Mouse (Mus musculus): ENCODE data around the gene Gm10644. TPM values are rescaled to one million over a fixed set of nuclear protein-coding genes. Genes with fewer than 3 reads are reported as not detected.

Gm10644 gene
- 0.69 and 0.71 TPM in 2 replicates for polyA plus RNA-seq (2015; fragmentation: Nextera tagmentation; extraction: Ambion mirVana)

GRCm38 (mm10) chr8:83955106-83955957 lies at the start of gene Gm10644, which contains the start of gene Asf1b:
Gene Gm10644 (minus strand): TSS chr8:83955205.
Gene Asf1b (plus strand): TSS chr8:83955507.
- peak within 1 kb of the TSS; percentile 51 for H3K27ac ChIP-seq
- WGBS: under 1% methylated on average over 75 of the region's 75 CpGs

GRCm38 (mm10) chr8:84004533-84005201 lies 49.7 kb upstream of the Gm10644 start:
- WGBS: under 1% methylated on average over 30 of the region's 30 CpGs
- Histone ChIP-seq H3K4me3 (replicated peaks) (peak overlapping the region; percentile 59), H3K4me1 (peaks cover 38% of the 10 kb centered on the region), H3K9ac (peak overlapping the region; percentile 63), H3K9me3 (replicated peaks) (no peaks in the 10 kb centered on the region), H3K27me3 (peaks cover 6% of the 10 kb centered on the region; the same call in 1 of the 2 replicates), H3K4me2 (peak overlapping the region; percentile 93), H3K27ac (peak overlapping the region; percentile 88), H3K36me3 (peaks cover 29% of the 10 kb centered on the region)
- ATAC-seq (replicated peaks; ENCODE audit: low FRiP score): peak; percentile 79

More at GRCm38 (mm10) chr8:83955106-83955957, at the start of gene Gm10644, which contains the start of gene Asf1b:
- Histone ChIP-seq H3K4me2 (peak within 1 kb of the TSS; percentile 96), H3K4me1 (peaks cover 24% of the 10 kb centered on the region), H3K36me3 (no peaks in the 10 kb centered on the region), H3K9ac (peak within 1 kb of the TSS; percentile 68), H3K27me3 (no peaks in the 10 kb centered on the region), H3K4me3 (replicated peaks) (peak within 1 kb of the TSS; percentile 85), H3K9me3 (replicated peaks) (no peaks in the 10 kb centered on the region)
- ATAC-seq (replicated peaks; ENCODE audit: low FRiP score): peak; percentile 100

GRCm38 (mm10) chr8:84003612-84004246 lies 48.7 kb upstream of the Gm10644 start:
- Histone ChIP-seq H3K27ac (peak overlapping the region; percentile 88), H3K36me3 (peaks cover 36% of the 10 kb centered on the region), H3K27me3 (peaks cover 6% of the 10 kb centered on the region; the same call in 1 of the 2 replicates), H3K4me2 (peak overlapping the region; percentile 93), H3K4me1 (peaks cover 46% of the 10 kb centered on the region), H3K9ac (peak overlapping the region; percentile 63), H3K9me3 (replicated peaks) (no peaks in the 10 kb centered on the region), H3K4me3 (replicated peaks) (peak overlapping the region; percentile 59)
- WGBS: 67% methylated on average over 6 of the region's 6 CpGs
- ATAC-seq (replicated peaks; ENCODE audit: low FRiP score): no peak

- Histone ChIP-seq H3K4me3 (replicated peaks) (no peak overlapping the region), H3K27me3 (peaks cover 6% of the 10 kb centered on the region; the same call in 1 of the 2 replicates), H3K9ac (no peak overlapping the region), H3K4me1 (peaks cover 47% of the 10 kb centered on the region), H3K36me3 (peaks cover 36% of the 10 kb centered on the region), H3K9me3 (replicated peaks) (no peaks in the 10 kb centered on the region), H3K27ac (no peak overlapping the region), H3K4me2 (no peak overlapping the region)
- 60% methylated on average over 12 of the region's 12 CpGs for WGBS
- no peak for ATAC-seq (replicated peaks; ENCODE audit: low FRiP score)
Measured at GRCm38 (mm10) chr8:84002957-84003611, 48.1 kb upstream of the Gm10644 start.

- Histone ChIP-seq H3K4me2 (peak within 1 kb of the TSS; percentile 44), H3K9me3 (replicated peaks) (no peaks in the 10 kb centered on the region), H3K27ac (no peak within 1 kb of the TSS), H3K27me3 (peaks cover 6% of the 10 kb centered on the region; the same call in 1 of the 2 replicates), H3K9ac (no peak within 1 kb of the TSS), H3K4me1 (peaks cover 50% of the 10 kb centered on the region), H3K4me3 (replicated peaks) (peak within 1 kb of the TSS; percentile 11), H3K36me3 (peaks cover 36% of the 10 kb centered on the region)
- WGBS: 33% methylated on average over 61 of the region's 61 CpGs
- ATAC-seq (replicated peaks; ENCODE audit: low FRiP score): no peak
Measured at GRCm38 (mm10) chr8:84001281-84002000, 46.4 kb upstream of the Gm10644 start, which contains the start of gene 1700067K01Rik. Gene 1700067K01Rik (plus strand): TSS chr8:84001502.

GRCm38 (mm10) chr8:83999825-84000224 lies 44.8 kb upstream of the Gm10644 start:
- H3K27me3 ChIP-seq: peaks cover 6% of the 10 kb centered on the region; the same call in 1 of the 2 replicates
- 88% methylated on average over 2 of the region's 2 CpGs for WGBS
- peak overlapping the region; percentile 71; the same call in 1 of the 2 replicates for H3K4me3 ChIP-seq (replicated peaks)
- H3K9ac ChIP-seq: 0 out of 2 replicates have a peak overlapping the region, but pooled peaks have one; percentile 4
- no peak for ATAC-seq (replicated peaks; ENCODE audit: low FRiP score)
- peaks cover 41% of the 10 kb centered on the region for H3K36me3 ChIP-seq
- H3K4me2 ChIP-seq: peak overlapping the region; percentile 92; the same call in 1 of the 2 replicates
- peaks cover 56% of the 10 kb centered on the region for H3K4me1 ChIP-seq
- no peak overlapping the region for H3K27ac ChIP-seq
- H3K9me3 ChIP-seq (replicated peaks): no peaks in the 10 kb centered on the region

- H3K9me3 ChIP-seq (replicated peaks): no peaks in the 10 kb centered on the region
- H3K4me1 ChIP-seq: peaks cover 52% of the 10 kb centered on the region
- peak overlapping the region; percentile 92 for H3K4me2 ChIP-seq
- peaks cover 48% of the 10 kb centered on the region for H3K36me3 ChIP-seq
- 63% methylated on average over 16 of the region's 16 CpGs for WGBS
- H3K27me3 ChIP-seq: peaks cover 6% of the 10 kb centered on the region; the same call in 1 of the 2 replicates
- peak overlapping the region; percentile 71 for H3K4me3 ChIP-seq (replicated peaks)
- 0 out of 2 replicates have a peak overlapping the region, but pooled peaks have one; percentile 89 for H3K27ac ChIP-seq
- no peak for ATAC-seq (replicated peaks; ENCODE audit: low FRiP score)
- peak overlapping the region; percentile 72 for H3K9ac ChIP-seq
Measured at GRCm38 (mm10) chr8:83999057-83999705, 44.2 kb upstream of the Gm10644 start.

- ATAC-seq (replicated peaks; ENCODE audit: low FRiP score): peak; percentile 35
- Histone ChIP-seq H3K9ac (peak overlapping the region; percentile 72), H3K4me3 (replicated peaks) (peak overlapping the region; percentile 71), H3K4me1 (peaks cover 44% of the 10 kb centered on the region), H3K36me3 (peaks cover 54% of the 10 kb centered on the region), H3K27me3 (peaks cover 6% of the 10 kb centered on the region; the same call in 1 of the 2 replicates), H3K4me2 (peak overlapping the region; percentile 92), H3K27ac (peak overlapping the region; percentile 89), H3K9me3 (replicated peaks) (no peaks in the 10 kb centered on the region)
- WGBS: 1% methylated on average over 71 of the region's 92 CpGs
Measured at GRCm38 (mm10) chr8:83998231-83999056, 43.4 kb upstream of the Gm10644 start.

GRCm38 (mm10) chr8:83997511-83998141 lies 42.6 kb upstream of the Gm10644 start, which contains the start of gene Samd1:
Gene Samd1 (plus strand): TSS chr8:83997672.
- peaks cover 6% of the 10 kb centered on the region; the same call in 1 of the 2 replicates for H3K27me3 ChIP-seq
- peak within 1 kb of the TSS; percentile 92 for H3K4me2 ChIP-seq
- ATAC-seq (replicated peaks; ENCODE audit: low FRiP score): no peak; the same call in 1 of the 2 replicates
- peaks cover 38% of the 10 kb centered on the region for H3K4me1 ChIP-seq
- peak within 1 kb of the TSS; percentile 71 for H3K4me3 ChIP-seq (replicated peaks)
- H3K36me3 ChIP-seq: peaks cover 55% of the 10 kb centered on the region
- no peaks in the 10 kb centered on the region for H3K9me3 ChIP-seq (replicated peaks)
- under 1% methylated on average over 68 of the region's 112 CpGs for WGBS
- H3K9ac ChIP-seq: peak within 1 kb of the TSS; percentile 76
- peak within 1 kb of the TSS; percentile 97 for H3K27ac ChIP-seq

Measured in kidney, embryonic 15.5 days (tissue).